Mouse (Mus musculus) regulatory T cell (primary cell): ENCODE measurements around the gene Olfr10.
"Not testable (repeated sequence)": the region's sequence is repeated elsewhere in the genome, so short reads cannot be mapped to it uniquely, and the experiment has no call there.

Source experiments
- in situ Hi-C: fragments of 300-600 bp; cut with MboI, MseI; formaldehyde crosslinking; loops from one replicate; pipeline ENCODE4 v1.15.1; 2025; ENCODE audit warnings: high pct_unique_total_duplicates

The Olfr10 gene

DNA sequence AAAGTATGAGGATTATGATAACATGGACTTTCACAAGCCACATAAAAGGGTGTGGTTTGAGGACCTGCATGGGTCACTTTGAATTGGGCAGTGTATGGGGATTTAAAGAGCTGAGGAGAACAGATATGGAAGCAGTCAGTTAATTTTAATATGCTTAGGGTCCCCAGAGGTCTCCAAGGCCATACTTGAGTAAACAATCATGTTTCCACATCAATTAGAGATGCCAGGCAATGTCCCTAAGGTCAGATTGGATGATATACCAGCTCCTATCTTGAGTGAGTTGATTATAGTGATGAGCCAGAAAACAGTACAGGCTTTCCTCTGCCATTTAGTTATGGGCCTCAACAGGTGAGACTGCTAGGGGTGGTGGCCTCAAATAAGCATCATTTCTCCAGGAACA, at the start of gene Olfr10:
Gene Olfr10, plus strand, starts transcription at position 301 of the 400 bp plus-strand sequence.
- in situ Hi-C loops, result no loop called here

DNA sequence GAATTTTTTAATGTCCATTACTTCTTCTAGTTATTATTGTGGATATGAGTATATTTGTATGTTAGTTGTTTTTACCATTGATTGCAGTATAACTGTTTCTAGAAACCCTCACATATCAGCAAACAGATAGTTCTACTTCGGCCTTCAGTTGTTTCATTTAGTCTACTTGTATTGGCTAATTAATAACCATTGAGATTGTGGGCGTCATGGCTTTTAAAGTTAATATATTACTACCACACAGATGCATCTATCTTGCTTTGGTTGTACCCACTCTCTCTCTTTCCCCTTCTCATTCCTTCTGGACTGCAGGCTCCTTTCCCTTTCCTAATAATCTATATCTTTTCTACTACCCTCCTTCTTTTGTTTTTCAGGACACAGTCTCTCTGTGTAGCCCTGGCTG, 45.2 kb upstream of the Olfr10 start:
- in situ Hi-C loops, result no loop called here

DNA sequence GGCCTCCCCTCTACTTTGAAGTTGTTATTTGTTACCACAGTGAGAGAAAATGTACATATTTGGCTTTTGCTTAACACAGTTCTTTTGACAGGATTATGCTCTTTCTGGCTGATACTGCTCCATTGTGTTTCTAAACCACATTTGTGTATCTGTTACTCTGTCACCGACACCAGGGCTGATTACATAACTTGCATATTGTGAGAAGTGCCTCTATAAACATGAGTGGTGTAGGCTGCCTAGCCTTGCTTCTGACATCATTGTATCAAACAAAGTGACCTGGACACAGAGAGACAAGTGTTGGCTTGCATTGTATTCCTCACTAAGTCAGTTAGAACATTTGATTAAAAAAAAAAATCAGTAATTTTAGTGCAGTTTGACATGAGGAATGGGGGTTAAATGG, 44.7 kb upstream of the Olfr10 start:
- in situ Hi-C loops, result loop anchor here (5.0 to 10.0 kb wide), 2 partner anchors 138 to 835 kb away; no protein-coding TSS in a partner anchor

DNA sequence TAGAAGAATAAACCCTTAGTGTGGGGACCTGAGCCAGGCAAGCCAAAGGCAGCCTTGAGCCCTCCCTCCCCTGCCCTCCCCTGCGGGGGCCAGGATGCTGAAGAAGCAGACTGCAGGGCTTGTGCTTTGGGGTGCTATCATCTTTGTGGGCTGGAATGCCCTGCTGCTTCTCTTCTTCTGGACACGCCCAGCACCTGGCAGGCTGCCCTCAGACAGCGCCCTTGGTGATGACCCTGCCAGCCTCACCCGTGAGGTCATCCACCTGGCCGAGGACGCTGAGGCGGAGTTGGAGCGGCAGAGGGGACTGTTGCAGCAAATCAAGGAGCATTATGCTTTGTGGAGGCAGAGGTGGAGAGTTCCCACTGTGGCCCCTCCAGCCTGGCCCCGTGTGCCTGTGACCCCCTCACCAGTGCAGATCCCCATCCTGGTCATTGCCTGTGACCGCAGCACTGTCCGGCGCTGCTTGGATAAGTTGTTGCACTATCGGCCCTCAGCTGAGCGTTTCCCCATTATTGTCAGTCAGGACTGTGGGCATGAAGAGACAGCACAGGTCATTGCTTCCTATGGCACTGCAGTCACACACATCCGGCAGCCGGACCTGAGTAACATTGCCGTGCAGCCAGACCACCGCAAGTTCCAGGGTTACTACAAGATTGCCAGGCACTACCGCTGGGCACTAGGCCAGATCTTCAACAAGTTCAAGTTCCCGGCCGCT, 43.8 kb upstream of the Olfr10 start:
- in situ Hi-C loops, result loop anchor here (5.0 to 10.0 kb wide), 2 partner anchors 138 to 834 kb away; no protein-coding TSS in a partner anchor

DNA sequence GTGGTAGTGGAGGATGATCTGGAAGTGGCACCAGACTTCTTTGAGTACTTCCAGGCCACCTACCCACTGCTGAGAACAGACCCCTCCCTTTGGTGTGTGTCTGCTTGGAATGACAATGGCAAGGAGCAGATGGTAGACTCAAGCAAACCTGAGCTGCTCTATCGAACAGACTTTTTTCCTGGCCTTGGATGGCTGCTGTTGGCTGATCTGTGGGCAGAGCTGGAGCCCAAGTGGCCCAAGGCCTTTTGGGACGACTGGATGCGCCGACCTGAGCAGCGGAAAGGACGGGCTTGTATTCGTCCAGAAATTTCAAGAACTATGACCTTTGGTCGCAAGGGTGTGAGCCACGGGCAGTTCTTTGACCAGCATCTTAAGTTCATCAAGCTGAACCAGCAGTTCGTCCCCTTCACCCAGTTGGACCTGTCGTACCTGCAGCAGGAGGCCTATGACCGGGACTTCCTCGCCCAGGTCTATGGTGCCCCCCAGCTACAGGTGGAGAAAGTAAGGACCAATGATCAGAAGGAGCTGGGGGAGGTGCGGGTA, 43.2 kb upstream of the Olfr10 start:
- in situ Hi-C loops, result loop anchor here (5.0 to 10.0 kb wide), 2 partner anchors 139 to 833 kb away; no protein-coding TSS in a partner anchor

DNA sequence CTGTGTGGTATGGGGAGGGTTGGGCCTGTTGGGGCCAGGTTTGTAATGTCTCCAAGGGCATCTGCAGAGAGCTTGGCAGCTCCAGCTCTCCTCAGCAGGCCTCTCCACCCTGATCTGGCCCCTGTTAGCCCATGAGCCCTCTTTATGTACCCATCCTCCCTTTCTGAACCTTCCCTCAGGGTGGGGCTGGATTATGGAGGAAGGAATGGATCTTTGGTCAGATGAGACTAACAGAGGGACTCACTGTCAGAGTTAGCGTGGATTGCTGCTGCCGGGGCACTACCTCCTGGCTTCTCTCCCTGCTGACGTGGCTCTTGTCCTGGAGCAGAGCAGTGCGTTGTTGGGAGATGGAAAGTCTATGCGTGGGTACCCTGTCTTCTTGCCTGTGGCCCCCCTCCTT, 42.3 kb upstream of the Olfr10 start:
- in situ Hi-C loops, result loop anchor here (5.0 to 10.0 kb wide), 2 partner anchors 140 to 833 kb away; no protein-coding TSS in a partner anchor

DNA sequence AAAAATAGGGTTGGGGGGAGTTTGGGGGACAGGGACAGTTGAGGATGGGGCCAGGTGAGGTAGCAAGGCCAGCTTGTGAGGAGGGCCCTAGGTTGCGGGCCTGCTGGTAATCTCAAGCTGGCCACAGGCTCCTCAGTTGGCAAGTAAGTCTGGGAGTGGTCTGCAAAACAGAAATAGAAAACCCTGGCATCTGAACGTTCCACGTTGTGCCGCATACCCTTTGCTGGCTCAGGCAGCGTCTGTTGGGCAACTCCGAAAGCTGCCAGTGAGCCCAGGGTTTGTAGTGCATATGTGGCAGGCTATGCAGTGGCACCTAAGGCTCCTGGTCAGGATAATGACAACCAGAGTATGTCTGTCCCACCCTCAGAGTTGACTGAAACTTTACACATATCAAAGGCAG, 41.4 kb upstream of the Olfr10 start:
- in situ Hi-C loops, result loop anchor here (5.0 to 10.0 kb wide), 2 partner anchors 141 to 832 kb away; no protein-coding TSS in a partner anchor

DNA sequence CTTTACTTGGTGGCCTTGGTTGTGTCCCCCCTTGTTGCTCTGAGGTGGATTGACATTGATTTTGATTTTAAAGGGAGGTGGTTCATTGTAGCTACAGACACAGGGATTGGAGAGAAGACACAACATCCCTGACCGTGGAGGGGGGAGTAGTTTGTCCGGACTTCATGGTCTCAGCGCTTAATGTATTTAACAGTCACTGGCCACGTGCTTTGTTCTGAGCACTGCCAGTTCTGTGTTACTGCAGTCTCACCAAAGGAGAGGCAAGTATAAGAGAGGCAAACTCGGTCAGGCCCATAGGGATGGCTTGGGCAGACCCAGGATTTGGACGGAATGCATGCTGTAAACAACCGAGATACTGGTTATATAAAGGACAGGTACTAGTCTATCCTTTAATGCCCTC, 40.5 kb upstream of the Olfr10 start:
- in situ Hi-C loops, result loop anchor here (5.0 to 10.0 kb wide), 2 partner anchors 142 to 831 kb away; no protein-coding TSS in a partner anchor

DNA sequence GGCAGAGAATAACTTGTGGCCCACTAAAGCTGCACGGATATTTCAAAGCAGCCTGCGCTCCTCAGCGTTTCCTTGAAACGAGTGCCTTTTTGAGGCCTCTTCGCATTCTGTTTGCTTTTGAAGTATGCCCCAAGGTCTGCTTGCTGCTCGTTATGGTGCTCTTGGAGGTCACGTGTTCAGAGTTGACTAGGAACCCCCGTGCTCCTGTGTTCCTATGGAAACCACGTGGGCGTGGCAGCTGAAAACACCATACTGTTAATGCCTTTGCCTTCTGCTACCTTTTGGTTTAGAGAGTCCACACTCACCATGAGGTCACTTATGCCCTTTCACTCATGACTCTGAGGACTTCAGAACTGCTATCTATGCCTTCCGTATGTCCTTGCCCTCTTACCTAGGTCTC, 39.9 kb upstream of the Olfr10 start:
- in situ Hi-C loops, result loop anchor here (5.0 to 10.0 kb wide), 3 partner anchors 77 to 830 kb away; partner anchors contain the start of gene Btnl9

DNA sequence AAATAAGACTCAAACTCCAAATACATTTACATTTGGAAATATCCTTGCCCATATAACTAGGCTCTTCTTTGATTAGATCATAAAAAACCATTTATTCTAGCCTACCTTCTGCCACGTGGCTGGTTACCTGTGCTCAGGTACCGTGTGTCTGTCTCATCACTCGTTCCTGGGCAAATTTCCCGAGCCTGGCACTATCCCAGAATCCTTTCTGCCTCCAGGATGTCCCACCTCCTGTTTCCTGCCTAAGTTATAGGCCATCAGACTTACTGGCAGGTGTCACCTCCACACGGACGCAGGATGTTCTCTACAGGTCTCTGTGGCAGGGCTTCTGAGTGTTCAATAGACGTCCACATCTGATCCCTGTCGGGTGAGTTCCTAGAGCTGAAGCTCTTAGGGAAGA, 39.4 kb upstream of the Olfr10 start:
- in situ Hi-C loops, result loop anchor here (5.0 to 10.0 kb wide), 2 partner anchors 78 to 830 kb away; partner anchors contain the start of gene Btnl9

DNA sequence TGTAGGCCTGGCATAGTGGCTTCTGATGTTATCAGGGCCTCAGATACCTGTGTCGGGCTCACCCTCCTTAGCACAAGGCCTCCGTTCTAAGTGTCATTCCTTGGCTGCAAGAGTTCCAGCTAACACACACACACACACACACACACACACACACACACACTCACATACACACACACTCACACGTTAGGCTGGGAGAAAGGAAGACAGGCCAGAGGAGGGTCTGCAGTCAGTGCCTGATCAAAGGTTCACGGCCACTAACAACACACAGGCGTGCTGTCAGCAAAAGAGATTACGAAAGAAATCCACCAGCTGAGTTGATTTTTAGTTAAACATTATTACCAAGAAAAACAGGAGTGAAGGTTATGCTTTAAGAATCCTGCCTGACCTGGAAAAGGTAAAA, 37.9 kb upstream of the Olfr10 start:
- in situ Hi-C loops, result loop anchor here (5.0 to 10.0 kb wide), 2 partner anchors 79 to 828 kb away; partner anchors contain the start of gene Btnl9

DNA sequence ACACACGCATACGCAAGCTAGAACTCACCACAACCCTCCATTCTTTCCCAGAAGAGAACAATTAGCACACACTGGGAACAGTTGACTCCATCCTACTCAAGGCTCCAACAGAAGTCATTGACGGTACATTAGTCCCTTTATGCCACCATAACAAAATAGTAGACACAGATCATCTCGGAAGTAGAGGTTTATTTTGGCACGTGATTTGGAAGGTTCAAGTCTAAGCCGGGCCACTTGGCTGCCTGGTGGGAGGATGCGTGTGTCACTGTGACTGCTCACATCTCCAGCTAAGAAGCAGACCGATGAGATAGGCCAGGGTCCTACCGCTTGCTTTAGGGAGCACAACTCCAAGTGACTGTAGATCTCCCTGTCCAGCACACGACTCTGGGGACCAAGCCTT, 37.2 kb upstream of the Olfr10 start:
- in situ Hi-C loops, result loop anchor here (5.0 to 10.0 kb wide), 2 partner anchors 80 to 827 kb away; partner anchors contain the start of gene Btnl9

DNA sequence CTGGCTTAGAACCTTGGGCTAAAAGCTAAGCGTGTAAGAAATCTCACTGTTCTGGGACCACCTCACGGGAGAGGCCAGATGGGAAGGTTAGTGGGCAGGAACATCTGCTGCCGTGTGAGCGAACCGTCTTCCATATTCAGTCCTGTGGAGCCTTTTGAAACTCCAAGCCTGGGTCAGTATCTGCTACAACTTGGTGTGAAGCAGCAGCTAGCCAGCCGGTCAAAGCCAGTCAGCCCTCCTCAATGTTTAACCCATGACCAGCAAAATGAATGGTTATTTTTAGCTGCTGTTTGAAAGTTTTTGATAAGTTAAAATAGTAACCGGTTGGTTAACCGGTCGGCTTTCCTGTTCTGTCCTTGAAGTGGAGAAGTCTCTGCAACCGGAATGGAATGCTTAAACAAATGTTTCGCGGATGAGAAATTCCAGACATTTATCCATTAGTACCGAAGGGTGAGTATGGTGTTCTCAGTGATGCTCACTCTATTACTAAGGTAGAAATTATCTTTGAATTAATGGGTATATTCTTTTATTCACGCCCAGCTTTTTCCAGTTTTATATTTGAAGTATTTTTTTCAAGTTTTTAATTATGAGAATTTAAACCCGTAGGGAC, 36.5 kb upstream of the Olfr10 start:
- in situ Hi-C loops, result loop anchor here (5.0 to 10.0 kb wide), 2 partner anchors 81 to 827 kb away; partner anchors contain the start of gene Btnl9

DNA sequence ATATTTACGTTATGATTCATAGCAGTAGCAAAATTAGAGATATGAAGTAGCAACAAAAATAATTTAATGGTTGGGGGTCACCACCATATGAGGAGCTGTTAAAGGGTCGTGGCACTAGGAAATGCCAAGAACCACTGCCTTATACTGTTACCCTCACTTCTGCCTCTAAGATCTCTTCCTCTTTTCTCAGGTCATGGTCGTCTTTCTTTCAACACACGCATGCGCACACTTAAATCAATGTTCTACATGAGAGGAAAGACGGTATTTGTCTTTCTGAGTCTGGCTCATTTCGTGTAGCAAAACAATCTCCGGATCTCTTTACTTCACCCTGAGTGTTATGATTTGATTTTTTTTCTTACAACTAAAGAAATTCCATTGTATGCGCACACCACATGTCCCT, 34.8 kb upstream of the Olfr10 start:
- in situ Hi-C loops, result loop anchor here (5.0 to 10.0 kb wide), 2 partner anchors 82 to 825 kb away; partner anchors contain the start of gene Btnl9

DNA sequence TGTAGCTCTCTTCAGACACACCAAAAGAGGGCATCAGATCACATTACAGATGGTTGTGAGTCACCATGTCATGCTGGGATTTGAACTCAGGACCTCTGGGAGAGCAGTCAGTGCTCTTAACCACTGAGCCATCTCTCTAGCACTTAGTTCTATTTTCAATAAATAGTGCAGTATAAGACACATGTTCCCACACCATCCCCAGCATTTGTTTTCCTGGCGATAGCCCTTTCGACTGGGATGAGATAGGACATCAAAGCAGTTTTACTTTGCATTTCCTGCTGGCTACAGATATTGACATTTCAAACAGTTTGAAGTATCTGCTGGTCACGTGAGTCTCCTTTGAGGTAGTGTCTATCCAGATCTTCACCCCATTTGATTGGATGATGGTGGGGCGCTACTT, 34.2 kb upstream of the Olfr10 start:
- in situ Hi-C loops, result no loop called here

DNA sequence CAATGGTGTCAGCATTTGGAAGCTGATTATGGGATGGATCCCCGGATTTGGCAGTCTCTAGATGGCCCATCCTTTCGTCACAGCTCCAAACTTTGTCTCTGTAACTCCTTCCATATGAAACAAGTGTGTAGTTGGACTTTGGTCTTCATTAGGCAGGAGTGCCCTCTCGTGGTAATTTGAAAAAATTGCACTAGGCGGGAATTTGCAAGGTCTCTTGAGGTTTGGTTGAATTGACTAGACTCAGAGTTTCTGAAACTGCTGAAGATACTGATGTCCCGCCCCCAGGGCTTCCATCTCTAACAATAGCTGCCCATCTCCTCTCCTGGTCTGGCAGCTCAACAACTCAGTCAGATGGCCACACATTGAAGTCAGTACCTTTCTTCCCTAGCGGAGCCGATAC, 33.2 kb upstream of the Olfr10 start:
- in situ Hi-C loops, result no loop called here

DNA sequence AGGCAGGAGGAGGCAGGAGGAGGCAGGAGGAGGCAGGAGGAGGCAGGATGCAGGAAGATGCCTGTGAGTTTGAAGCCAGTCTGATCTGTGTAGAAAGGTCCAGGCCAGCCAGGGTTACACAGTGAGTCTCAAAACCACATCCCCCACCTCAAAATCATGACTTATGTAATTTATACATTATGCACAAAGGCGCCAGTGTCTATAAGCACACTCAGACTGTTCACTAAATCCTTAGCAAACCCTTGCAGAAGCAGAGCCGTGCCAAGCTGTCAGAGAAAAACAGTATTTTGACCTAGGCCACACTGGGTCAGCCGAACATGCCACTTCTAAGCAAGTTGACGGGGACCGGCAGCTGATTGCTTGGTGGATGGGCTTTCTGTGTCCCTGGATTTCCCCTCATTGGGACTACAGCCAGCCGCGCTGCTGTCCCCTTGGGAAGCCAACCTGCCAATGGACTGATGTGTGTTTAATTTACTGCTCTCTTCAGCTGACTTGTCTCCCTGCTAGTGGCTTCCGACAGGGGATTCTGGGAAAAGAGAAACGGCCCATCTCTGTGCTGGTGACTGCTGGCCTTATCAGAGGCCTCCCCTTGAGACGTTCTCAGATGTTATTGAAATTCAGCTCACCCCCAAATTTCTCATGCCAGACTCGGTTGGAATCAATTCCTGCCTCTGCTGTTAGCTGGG, 30.6 kb upstream of the Olfr10 start:
- in situ Hi-C loops, result no loop called here

DNA sequence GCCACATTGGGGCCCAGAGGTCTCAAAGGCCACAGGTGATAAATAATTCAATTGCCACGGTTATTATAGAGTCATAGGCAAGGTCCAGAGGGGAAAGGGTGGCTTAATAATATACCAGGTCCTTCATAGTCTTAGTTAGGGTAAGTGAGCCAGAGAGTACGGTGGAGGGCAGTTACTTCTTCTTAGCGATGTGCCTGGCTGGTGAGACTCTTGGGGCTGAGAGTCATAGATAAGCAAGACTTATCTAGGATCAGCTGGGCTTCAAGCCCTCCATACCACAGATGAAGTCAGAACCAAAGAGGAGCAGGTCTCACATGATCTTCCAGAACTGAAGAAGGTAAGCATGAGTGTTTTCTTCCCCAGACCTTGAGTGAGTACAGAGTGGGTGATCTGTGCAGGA, 26.3 kb upstream of the Olfr10 start, which contains the start of gene Olfr1393:
Gene Olfr1393, plus strand, starts transcription at position 83 of the 400 bp plus-strand sequence.
- in situ Hi-C loops, result no loop called here

DNA sequence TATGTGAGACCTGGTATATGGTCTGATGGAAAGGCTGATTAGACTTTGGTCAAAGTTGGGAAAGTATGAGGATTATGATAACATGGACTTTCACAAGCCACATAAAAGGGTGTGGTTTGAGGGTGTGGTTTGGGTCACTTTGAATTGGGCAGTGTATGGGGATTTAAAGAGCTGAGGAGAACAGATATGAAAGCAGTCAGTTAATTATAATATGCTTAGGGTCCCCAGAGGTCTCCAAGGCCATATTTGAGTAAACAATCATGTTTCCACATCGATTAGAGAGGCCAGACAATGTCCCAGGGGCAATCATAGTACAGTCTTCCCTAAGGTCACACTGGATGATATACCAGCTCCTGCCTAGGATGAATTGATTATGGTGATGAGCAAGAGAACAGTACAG, 19.6 kb upstream of the Olfr10 start, which contains the start of gene Olfr1392:
Gene Olfr1392, plus strand, starts transcription at position 301 of the 400 bp plus-strand sequence.
- in situ Hi-C loops, result not testable (repeated sequence)

DNA sequence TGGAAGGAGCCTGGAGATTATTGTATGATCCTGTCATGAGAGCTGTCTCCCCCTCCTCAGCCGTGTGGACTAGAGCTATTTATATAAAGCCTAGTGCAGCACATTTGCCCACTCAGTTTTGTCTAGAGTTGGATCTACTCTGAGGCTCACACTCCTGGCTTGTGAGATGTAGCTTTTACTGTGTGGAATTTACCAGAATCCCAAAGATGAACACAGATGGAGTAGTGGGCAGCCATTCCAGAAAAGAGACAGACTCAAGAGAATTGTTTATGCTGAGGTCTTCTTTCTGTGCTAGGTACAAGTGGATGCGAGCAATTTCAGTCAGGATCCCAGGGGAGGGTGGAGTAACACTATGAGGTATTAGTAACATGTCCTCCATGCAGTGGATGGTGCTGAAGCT, 17.3 kb upstream of the Olfr10 start:
- in situ Hi-C loops, result no loop called here

DNA sequence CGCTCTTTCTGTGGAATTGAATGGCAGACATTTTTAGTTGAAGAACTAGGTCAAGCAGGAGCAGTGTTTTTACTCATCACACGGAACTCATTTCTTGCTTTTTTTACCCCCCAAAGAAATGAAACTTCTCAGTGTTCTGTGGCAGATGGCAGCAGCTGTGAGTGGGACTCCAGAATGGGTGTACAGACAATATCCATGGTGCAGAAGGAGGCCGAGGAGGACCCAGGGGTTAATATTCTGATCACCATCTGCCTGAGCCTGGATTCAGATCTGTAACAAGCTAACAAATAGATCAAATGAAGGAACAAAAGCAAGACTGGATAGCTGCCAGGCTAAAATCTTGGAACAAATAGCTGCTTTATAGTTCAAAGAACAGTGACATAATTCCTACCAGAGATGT, 11.8 kb upstream of the Olfr10 start:
- in situ Hi-C loops, result no loop called here
